Mouse (Mus musculus): ENCODE data around the gene Exoc3.

Exoc3 gene

DNA sequence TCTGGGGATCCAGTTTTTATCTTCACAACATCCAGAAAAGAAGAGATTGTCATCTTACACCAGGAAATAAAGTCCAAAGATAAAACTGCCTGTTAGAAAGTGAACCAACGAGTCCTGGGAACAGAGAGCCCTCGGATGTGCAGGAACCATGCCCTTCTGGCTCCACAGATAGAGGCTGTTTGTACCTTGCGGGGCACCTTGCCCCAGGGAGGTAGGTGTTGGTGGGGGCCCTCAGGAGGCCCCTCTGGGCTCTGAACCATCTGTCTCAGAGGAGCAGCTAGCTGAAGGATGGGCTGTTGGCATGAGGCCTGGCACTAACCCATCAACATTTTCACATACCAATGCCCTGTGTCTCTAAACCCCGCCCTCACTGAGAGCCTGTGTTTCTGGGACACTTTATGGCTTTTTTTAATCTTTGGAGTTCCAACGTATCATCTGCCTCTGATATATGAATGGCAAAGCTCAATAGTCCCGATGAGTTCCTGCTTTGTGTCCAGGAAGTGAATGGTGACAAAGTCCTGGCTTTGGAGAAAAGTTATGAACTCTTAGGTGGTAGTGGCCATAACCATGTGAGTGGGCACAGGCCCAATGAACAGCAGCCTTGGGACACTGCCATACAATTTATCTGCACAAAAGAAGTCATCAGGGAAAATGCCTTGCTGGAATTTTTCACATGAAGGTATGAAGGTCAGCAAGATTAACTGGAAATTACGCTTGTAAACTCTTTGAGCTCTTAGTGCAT is 69.5 kb downstream of the Exoc3 start:
- no peak for DNase-seq (ENCODE audit: low spot score in 2 of 2)

DNA sequence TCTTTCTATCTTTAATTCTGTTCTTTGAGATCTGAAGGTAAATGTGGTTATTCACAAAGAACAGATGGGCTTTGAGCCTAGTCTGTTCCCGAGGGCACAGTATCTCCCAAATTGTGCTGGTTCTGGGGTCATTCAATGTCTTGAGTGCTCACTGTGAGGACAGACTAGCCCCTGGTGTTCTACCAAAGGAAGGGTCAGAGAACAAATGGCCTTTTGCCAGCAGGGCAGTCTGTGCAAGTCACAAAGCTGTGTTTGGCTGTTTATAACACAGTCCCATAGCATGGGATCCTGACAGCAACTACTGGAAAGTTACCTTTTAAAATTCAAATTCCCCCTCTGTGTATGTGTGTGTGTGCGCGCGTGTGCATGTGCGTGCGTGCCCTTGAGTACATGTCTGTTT is 78.6 kb downstream of the Exoc3 start:
- DNase-seq (ENCODE audit: low spot score in 2 of 2): no peak

DNA sequence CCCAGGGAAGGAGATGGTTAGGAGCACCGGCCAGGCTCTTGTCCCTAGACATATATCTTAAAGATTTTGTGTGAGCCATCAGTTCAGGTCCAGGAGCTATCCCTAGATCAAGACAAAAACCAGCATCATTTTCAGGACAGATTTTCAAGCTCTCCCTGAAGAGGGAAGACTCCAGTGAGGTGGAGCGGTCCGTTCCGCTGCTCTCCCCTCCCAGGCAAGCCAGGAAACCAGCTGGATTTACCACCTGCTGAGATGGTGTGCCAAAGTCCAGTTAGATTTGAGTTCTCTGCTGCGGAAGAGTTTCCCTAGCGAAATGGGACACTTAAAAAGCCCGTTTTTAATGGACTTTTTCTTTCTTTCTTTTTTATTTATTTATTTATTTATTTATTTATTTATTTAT is 81.0 kb downstream of the Exoc3 start:
- DNase-seq (ENCODE audit: low spot score in 2 of 2): no peak

DNA sequence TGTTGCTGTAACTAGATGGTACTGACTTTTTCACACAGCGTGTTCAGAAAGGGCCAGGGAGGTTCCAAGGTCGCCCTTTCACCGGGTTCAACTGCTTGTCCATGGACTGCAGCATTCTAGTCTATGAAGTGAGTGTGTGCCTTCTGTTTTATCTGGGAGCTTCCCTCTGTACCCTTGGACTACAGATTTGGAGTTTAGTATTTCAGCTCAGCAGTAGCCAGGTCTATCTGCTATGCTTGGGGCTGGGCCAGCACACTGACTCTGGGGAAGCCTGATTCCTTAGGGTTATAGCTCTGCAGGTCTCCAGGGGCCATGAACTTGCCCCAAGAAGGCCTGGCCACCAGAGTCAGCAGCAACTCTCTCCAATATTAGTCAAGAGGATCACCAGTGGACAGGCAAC is 85.9 kb downstream of the Exoc3 start:
- no peak for DNase-seq (ENCODE audit: low spot score in 2 of 2)

DNA sequence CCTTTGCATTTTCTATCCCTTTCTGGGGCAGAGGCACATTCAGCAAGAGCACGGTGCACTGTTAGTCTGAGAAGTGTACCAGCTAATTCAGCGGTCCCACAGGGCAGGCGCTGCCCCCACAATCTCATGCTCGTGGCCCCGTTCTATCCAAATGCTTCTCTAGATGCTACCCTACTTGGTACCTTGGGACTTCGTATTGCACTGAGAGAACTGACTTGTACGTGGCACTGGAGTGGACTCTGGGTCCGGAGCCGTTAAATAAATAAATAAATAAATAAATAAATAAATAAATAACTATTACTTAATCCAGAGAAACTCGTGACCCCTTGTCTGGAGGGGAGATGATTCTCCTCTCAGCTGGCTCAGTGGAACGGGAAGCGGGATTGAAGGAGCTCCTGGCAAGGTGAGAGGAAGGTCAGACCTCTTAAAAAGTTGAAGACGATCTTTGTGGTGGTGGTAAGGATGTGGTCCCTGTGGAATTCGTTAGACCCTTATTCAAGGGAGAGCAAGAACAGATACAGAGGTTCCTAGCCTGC is 86.7 kb downstream of the Exoc3 start:
- DNase-seq (ENCODE audit: low spot score in 2 of 2): no peak

DNA sequence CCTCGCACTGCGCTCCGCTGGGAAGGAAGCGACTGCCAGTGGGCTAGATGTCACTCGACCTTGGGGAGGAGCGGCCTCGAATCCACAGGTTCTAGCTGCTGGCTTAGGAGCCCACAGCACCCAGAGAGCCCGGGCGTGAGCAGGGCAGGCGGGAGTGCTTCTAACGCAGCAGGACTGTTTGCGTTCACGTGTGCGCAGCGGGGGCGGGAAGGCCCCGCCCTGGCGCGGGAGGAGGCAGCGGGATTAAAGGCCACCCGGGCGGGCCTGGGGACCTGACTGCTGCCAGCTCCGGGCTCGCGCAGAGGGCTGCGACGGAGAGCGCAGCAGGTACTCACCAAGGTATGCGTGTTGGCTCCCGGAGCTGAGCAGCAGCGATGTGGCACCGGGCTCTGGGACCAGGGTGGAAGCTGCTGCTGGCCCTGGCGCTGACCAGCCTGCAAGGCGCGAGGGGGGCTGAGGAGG is 87.4 kb downstream of the Exoc3 start, which contains the start of gene Slc9a3:
Slc9a3 (plus strand) TSS at position 317 of the 462 bp plus-strand sequence.
- DNase-seq (ENCODE audit: low spot score in 2 of 2): peak in 1 of 2 experiments; percentile 10

Measured in urinary bladder, postnatal 36 days (tissue).